Mouse (Mus musculus): Measurements from ENCODE around the gene Ranbp2.

GRCm38 (mm10) chr10:58496732-58497131 is 50.0 kb downstream of the Ranbp2 start:
- no peak for TF ChIP-seq CTCF (IDR thresholded peaks at IDR 0.05; ENCODE audit: borderline replicate concordance, control insufficient read depth, extremely low read depth, insufficient read depth, low read length, poor library complexity)
- no peak for TF ChIP-seq POLR2A (IDR thresholded peaks at IDR 0.05; ENCODE audit: control insufficient read depth, extremely low read depth, insufficient read depth, low read length, poor library complexity)
